Mouse (Mus musculus) small intestine, adult 2 months (tissue): ENCODE measurements at regions not wholly inside any gene's neighbourhood (a gene's known extent, or its start where the extent isn't known, plus 50 kb on each side); places are given as distances from the start of the nearest gene placed in this dataset.

ENCODE experiments used
- CTCF ChIP-seq: fragments of 200-500 bp; IDR thresholded peaks from 2 replicates; pipeline ENCODE4 v1.5.1; 2012; ENCODE audit warnings: low read depth, mild to moderate bottlenecking, control low read depth, inconsistent platforms, low read length, moderate library complexity, mixed read lengths; ENCODE audit not compliant: insufficient replicate concordance, insufficient read length; ENCODE audit errors: extremely low read depth
- POLR2A ChIP-seq: fragments of 200-500 bp; IDR thresholded peaks from 2 replicates; pipeline ENCODE4 v1.6.1; 2012; ENCODE audit warnings: low read depth, mild to moderate bottlenecking, control low read depth, inconsistent platforms, low read length, moderate library complexity

GRCm38 (mm10) chr13:39516106-39516505 is 555.4 kb upstream of the Slc35b3 start:
- TF ChIP-seq CTCF, result no peak
- no peak for TF ChIP-seq POLR2A
